Mouse (Mus musculus): Measurements from ENCODE around the gene Eps15l1.

The Eps15l1 gene

DNA sequence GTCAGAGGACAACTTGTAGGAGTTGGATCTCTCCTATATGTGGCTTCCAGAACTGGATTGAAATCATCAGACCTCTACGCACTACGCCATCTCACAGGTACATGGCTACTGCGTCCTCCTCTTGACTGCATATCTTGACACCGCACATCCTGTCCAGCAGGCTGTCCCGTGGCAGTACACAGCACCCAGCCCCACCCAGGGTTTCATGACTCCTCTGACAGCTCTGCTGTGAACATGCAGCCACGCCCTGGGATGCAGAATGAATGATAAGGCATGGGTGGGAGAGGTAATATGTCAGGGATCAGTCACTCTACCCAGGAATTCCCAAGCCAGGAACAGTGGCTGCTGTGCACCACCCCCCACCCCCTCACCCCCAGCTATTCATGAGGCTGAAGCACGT, 7.4 kb downstream of the Eps15l1 start:
- DNase-seq (ENCODE audit: low spot score in 2 of 2), result no peak

DNA sequence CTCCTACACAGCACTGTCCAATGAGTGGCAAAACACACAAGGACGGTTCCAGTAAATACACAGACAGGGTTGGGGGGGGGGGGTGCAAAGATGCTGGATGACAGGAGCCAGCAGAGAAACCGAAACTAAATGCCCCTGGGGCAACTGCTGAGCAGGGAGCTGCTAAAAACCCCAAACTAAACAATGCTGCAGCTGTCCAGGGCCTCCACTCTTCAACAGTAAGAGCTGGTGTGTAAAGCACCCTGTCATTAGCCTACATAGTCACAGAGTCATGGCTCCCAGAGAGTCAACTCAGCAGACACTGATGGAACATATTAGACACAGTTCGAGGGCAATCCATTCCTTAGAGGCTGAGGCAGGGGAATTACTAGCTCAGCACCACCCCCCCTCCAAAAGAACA, 11.8 kb downstream of the Eps15l1 start:
- no peak for DNase-seq (ENCODE audit: low spot score in 2 of 2)

DNA sequence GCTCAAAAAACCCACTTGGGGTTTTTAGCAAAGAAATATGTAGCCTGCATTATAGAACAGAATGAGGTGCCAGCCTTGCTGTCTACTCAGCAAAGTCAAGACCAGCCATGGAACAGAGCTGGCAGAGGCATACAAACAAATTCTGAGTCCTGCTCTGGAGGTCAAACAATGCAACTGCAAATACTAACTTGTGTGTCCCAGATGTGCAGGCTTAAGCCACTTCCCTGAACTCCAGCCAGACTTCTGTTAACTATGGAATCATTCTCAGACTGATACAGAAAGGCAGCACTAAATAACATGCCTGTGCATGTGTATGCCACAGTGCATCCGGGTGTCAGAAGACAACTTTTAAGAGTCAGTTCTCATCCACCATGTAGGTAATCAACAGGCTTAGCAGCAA, 13.4 kb downstream of the Eps15l1 start:
- DNase-seq (ENCODE audit: low spot score in 2 of 2), result no peak

DNA sequence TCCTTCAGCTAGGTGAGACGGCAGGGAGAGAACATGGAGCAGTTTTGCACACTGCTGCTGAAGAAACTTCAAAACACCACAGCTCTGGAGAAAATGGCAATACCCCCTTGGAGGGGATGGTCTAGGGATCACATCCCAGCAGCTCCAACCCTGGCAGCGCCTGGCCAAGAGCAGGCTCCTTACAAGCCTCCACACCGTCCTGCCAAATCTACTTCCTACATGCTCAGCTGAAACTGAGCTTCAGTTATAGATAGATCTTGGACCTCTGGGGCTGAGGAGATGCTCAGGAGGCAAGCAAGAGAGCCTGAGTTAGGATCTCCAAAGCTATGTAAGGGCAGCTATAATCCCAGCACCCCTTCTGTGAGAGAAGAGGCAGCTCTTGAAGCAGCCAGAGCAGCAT, 18.3 kb downstream of the Eps15l1 start:
- DNase-seq (ENCODE audit: low spot score in 2 of 2), result no peak

DNA sequence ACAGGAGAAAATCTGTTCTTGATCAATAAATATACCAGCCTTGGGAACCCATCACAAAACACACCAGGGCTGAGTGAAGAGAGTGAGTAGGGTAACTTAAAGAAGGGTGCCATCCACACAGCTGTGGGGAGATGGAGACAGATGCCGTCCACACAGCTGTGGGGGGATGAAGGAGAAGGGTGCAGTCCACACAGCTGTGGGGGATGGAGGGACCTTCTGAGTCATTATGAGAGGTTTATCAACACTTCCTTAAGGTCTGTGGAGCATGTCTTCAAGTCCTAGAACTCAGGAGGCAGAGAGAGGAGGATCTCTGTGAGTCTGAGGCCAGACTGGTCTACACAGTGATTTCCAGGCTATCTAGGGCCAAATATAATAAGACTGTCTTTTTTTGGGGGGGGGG, 19.9 kb downstream of the Eps15l1 start:
- DNase-seq (ENCODE audit: low spot score in 2 of 2), result no peak

DNA sequence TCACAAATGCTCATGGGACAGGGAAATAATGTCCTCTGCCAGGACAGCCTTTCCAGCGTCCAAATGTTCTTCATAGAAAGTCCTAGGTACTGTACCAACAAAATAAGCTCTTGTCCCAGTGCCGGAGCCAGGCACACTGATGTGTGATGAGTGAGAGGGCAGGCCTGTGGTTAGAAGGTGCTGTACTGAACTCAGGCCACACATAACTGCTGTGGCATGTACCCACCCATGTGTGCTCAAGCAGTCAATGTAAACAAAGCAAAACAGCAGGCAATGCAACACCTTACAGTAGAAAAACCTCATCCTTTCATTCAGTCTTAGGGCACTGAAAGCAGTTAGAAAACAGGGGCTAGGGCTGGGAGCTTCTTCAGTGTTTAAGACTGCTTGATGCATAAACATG, 35.5 kb downstream of the Eps15l1 start:
- DNase-seq (ENCODE audit: low spot score in 2 of 2), result no peak

DNA sequence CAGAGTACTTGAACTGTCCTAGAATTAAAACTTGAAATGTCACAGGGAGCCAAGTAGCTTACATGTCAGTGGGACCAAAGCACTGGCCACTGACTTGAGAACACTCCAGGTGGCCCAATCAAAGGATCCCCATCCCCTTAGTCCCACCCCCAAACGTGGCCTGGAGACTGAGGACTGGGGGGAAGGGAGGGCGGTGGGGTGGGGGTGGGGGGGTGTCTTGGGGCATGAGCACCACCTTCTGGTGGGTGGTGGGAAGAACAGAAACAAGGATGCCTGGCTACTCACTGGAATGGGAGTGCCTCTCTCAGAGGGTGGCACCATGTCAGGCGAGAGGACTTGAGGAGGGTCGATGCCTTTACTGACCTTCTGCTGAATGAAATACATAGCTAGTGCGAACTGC, 38.9 kb downstream of the Eps15l1 start:
- DNase-seq (ENCODE audit: low spot score in 2 of 2), result no peak

DNA sequence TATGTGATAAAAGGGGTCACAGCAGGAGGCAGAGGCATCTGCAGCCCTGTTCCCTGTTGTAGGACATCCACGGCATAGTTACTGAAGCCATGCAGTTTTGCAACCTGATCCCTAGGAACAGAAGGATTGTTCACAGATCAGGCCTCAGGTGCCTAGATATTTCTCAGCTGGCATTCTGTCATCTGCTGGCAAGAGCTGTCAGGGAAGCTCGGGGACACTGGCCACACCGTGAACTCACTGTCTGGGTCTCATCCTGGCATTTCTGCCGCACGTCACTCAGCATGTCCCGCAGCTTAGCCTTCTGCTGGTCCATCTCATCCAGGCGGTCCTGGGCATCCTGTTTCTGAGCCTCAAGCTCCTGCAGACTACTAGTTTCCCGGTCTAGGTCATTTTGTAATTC, 40.6 kb downstream of the Eps15l1 start:
- no peak for DNase-seq (ENCODE audit: low spot score in 2 of 2)

DNA sequence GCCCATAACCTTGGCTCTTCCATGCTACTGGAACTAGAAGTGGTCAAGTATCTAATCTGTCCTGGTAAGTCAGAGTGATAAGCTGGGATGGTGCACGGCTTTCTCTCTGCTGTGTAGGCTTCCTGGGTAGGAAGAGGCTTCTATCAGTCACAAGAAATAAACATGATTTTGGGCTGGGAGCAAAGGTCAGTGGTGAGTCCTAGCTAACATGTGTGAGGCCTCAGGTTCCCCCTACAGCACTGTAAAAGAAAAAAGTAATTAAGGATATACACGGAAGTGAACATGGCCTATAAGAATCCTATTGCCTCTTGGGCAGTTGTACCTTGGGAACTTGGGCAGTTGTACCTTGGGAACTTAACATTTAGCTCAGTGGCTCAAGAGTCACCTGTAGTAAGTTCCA, 44.4 kb downstream of the Eps15l1 start:
- no peak for DNase-seq (ENCODE audit: low spot score in 2 of 2)

DNA sequence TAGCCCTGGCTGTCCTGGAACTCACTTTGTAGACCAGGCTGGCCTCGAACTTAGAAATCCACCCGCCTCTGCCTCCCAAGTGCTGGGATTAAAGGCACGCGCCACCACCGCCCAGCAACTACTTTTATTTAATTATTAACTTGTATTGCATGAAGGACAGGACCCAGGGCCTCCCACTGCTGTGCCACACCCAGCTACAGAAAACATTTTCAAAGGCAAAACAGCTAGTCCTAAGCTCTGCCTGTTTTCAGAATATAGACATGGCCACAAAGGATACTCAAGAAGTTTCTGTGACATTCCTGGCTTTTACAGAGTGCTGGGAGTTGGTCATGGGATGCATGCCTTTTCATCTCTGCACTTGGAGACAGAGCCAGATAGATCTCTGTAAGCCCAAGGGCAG, 45.0 kb downstream of the Eps15l1 start:
- DNase-seq (ENCODE audit: low spot score in 2 of 2), result no peak

DNA sequence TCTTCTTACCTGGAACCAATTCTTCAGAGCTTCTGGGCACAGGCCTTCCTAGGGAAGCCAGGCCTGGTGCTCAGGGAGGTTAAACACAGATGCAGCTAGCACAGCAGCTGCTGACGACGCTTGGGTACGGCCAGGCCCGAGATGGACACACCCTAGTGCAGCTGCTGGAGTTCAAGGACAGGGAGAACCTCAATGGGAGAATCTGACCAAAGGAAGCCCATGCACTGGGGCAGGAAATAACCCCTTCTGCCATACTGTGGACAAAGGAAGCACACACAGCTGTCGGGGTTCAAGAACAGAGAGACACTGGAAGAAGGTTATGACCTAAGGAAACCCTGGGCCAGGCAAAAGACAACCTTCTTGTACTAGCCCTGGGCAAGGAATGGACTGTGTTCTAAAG, 46.1 kb downstream of the Eps15l1 start:
- DNase-seq (ENCODE audit: low spot score in 2 of 2), result no peak

DNA sequence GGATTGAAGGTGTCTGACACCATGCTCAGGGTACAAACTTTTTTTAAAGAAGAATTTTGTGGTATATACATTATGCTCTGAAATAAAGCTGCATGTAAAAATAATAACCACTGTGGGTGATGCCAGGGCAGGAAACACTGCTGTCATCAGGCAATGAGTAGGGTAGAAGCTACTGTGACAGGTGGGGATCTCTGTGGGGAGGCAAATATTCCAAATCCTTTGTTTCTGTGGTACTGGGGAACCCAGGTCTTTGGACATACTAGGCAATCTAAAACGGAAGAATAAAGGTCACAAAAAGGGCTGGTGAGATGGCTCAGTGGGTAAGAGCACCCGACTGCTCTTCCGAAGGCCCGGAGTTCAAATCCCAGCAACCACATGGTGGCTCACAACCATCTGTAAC, 48.9 kb downstream of the Eps15l1 start:
- DNase-seq (ENCODE audit: low spot score in 2 of 2), result no peak

DNA sequence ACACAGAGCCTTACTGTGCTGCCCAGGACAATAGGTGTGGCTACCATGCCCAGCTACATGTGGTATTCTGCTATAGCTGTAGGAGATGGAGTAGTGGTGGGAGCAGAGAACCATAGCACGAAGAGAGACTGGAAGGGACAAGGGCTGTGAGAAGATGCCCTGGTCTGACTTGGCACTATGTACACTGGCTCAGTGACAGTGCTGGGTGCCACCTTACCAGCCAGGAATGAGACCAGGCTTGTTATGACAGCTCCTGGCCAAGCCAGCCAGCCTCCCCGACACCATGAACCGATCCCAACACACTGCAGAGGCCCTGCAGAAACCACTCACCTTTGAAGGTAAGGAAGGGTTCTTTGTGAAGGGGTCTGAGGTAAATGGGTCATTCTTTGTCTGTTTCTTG, 49.9 kb downstream of the Eps15l1 start:
- DNase-seq (ENCODE audit: low spot score in 2 of 2), result no peak

DNA sequence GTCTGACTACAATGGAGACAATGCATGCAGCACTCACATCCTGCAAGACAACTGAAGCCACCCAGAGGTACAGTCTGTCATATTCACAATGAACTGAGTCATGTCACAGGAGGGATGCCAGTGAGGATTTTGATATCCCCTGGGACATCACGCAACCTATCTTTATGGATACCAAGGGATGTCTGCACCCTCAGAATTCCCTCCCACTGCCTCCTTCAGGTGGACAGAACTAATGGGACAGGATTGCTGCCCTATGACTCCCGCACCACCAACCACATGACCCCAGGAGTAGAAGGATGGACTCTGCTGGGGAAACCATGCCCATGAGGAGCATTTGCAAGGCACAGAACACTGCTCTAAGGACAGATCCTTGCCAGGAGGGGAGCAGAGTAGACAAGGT, 54.8 kb downstream of the Eps15l1 start:
- no peak for DNase-seq (ENCODE audit: low spot score in 2 of 2)

DNA sequence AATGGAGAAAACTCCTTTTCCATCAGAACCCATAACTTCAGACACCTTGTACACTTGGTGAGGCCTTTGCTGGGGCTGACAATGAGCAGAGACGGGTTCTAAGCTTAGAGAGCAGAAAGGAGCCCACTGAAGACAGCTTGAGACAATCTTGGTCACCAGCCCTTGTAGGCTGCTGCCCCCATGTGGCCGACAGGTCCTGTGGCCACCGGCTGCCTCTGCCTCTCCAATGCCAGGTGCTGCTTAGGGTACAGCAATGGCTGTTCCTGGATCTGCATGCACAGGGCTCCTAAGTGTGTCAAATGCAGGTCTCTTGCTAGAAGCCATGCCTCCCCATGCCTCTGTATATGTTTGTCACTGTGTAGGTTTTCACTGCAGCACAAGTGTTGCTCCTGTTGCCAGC, 55.4 kb downstream of the Eps15l1 start:
- peak; percentile 59 to 77 for DNase-seq (ENCODE audit: low spot score in 2 of 2)

DNA sequence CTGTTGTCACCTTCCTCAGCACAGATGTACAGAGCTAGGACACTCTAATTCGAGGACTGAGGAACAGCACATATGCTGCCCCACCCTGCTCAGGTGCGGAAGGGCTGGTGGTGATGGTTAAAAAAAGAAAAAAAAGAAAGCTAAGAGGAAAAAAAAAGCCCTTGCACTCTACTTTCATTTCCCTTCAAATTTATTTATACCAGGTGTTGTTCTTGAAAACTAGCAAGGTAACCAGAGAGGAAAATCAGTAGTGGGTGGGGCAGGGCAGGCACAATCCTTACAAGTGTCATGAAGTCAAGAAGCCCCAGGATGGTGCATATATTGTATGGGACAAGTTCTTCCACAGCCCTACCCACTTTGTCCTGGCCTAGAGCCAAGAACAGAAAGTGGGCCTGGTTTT, 56.2 kb downstream of the Eps15l1 start:
- no peak for DNase-seq (ENCODE audit: low spot score in 2 of 2)

DNA sequence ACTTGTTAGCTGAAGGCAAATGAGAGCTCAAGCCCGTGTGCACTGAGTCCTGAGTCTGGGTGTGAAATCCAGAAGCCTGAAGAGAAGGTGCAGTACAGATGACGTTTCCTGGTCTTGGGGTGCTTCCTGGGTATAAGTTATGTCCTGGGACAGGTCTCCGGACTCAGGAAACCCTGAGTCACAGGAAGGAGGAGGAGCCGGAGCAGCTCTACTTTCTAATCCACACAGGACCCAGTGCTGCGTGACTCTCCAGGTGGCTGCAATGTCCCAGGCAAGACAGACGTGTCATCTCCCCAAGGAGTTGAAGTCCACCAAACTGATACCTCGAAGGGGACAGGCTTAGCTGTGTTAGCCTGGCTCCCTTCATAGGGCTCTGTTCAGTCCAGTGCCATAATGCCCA, 57.8 kb downstream of the Eps15l1 start:
- no peak for DNase-seq (ENCODE audit: low spot score in 2 of 2)

DNA sequence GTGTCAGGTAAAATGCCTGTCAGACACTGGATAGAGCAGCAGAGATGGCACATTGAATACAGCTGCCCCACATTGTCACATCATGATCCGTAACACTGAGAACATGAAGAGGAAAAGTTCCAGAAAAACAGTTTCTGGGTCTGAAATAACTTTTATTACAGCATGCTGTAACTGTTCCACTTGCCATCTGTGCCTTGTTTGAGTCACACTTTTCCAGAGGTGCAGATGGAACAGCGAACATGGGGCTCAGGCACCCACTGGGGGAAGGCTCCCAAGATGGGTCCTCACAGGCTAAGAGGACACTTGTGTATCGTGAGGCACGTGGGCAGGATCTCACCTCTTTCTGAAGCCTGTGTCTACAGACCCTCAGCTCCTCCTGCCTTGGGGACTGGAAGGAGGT, 58.5 kb downstream of the Eps15l1 start:
- DNase-seq (ENCODE audit: low spot score in 2 of 2), result no peak

DNA sequence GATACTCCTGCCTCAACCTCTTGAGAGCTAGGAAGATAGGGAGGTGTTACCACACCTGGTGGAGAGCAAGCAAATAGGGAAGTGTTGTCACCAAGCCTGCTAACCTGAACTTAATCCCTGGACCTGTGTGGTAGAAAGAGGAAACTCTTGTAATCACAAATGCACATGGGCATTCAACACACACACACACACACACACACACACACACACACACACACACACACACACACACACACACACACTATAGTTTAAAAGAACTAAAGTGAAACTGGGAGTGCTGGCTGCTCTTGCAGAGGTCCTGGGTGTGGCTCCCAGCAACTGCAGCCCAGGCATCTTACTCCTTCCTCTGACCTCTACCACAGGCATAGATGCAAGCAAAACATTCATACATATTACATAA, 61.1 kb downstream of the Eps15l1 start:
- DNase-seq (ENCODE audit: low spot score in 2 of 2), result no peak

DNA sequence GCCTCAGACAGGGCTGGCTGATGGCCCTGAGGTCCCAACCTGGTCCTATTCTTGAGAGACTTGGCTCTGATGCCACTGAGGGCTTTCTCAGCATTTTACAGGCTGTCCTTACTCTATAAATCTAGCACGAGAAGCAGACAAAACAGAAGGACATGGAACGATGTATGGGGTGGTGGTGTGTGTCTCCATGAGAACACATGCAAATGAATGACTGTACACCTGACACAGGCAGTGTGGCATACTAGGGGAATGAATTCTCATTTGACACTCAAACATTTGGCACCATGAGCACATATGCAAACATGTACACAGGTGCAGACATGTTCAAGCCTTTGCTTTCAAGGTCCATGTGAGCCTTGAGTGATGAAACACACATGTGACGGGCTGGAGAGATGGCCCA, 64.7 kb downstream of the Eps15l1 start:
- DNase-seq (ENCODE audit: low spot score in 2 of 2), result no peak

DNA sequence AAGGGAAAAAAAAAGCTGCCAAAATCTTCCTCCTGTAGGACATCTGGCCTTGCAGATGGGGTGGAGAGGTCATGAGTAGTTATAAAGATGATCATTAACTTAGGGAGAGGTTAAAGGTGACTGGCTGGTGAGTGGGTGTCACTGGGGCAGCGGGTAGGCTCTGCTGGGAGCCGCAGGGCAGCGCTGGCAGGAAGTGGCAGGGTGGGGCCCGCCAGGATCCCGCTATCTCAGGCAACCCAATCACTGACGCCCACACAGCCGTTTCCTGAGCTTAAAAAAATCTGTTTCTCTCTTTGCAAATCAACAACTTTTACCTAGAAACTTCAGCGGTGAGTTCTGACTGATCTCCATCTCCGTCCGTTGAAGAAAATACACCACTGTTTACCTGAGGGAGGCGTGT, 67.0 kb downstream of the Eps15l1 start:
- DNase-seq (ENCODE audit: low spot score in 2 of 2), result no peak

DNA sequence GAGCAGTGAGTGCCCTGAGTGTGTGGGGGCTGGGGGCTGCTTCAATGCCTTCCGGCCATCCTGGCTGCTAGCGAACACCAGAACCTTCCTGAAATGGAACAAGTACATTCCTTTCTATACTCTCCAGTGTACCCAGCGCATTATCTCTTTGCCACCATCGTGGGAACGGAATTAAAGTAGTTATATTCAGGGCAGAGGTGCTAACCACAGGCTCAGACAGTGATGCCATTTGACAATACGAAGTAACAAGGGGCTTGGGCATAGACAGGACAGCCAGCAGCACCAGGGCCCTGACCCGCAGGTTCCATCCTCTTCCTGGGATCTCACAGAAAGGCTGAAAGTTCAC, 67.6 kb downstream of the Eps15l1 start:
- no peak for DNase-seq (ENCODE audit: low spot score in 2 of 2)

DNA sequence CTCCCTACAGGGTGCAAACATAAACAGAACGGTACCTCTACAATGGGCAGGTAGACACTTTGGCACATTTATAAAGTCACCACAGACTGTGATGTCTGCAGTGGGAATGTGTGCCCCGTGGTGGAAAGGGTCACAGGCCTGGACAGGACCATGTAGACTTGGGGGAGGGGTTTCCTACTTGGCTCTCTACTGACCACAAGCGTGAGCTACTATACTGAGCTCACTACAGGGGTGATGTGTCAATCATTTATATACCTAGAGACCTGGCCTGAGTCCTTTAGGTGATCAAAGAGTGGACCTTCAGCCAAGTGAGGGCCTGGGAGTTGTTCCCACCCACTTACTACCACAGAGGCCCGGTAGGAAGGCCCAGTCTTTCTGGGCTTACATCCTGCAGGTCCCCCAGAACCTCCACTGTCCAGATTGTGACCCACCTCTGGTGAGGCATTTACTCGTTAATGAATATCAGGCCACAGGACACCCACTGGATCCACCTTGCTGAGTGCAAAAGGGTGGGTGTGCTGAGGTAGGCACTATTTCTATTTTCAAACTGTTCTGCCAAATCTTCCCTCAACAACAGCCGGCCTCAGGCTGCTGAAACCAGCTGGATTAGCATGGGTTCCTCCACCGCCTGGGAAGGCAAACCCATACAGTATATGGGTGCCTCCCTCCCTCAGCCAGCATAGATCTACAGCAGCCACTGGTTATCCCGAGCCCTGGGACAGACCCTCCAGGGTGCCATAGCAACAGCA, 68.1 kb downstream of the Eps15l1 start:
- no peak for DNase-seq (ENCODE audit: low spot score in 2 of 2)

DNA sequence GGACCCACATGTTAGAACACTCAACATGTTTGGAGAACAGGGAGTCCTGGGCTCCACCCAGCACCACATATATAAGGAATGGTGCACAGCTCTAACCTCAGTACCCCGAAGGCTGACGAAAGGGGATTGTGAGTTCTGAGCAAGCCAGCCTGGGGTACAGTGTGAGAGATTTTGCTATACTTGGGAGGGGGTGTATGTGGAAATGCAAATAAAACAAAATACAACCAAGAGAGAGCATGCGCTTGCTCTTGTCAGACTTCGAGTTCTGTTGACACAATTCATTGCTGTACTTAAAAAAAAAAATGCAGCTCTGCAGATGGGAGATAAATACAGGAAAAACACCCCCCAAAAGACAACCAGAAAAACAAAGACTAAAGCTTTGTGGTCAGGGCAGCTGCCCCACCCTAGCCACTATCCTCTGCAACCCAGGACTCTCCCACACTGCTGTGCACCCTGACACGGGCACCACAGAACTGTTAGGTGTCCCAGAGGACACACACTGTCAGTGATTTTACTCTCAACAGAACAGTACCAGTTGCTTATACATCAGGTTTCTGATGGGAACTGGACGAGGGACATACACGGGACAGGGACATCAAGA, 69.8 kb downstream of the Eps15l1 start:
- no peak for DNase-seq (ENCODE audit: low spot score in 2 of 2)
